Mouse (Mus musculus): ENCODE data around the gene Qrfpr.
A peak's percentile ranks its signal among the peaks of the same experiment; 100 is the strongest.

The Qrfpr gene

GRCm38 (mm10) chr3:36221743-36222682 lies at the start of gene Qrfpr:
Gene Qrfpr, minus strand, starts transcription at chr3:36222313.
- DNase-seq (ENCODE audit: low read depth, low spot score), result no peak

- no peak for DNase-seq (ENCODE audit: low read depth, low spot score)
These were observed 41.8 kb upstream of the Qrfpr start for GRCm38 (mm10) chr3:36263873-36264272.

GRCm38 (mm10) chr3:36263265-36263664 lies 41.2 kb upstream of the Qrfpr start:
- DNase-seq (ENCODE audit: low read depth, low spot score), result no peak

GRCm38 (mm10) chr3:36250585-36250984 lies 28.5 kb upstream of the Qrfpr start:
- DNase-seq (ENCODE audit: low read depth, low spot score), result no peak

DNA sequence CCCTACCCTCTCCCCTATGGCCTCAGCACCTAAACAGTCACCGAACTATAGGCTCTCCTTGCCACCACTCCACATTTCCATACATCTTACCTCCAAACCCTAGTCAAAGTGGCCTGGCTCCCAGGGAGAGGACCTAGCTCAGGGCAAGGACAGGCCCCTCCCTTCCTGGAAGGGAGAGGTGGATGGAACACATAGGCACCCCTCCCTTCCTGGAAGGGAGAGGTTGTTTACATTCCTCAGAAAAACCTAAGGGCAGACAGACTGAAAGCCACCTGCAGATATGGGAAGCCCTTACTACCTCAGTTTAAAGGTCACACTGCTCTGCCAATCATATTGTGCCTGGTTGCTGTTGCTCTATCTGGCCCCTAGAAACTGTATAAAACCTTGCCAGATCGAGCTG lies 26.3 kb upstream of the Qrfpr start:
- DNase-seq (ENCODE audit: low read depth, low spot score), result no peak

DNA sequence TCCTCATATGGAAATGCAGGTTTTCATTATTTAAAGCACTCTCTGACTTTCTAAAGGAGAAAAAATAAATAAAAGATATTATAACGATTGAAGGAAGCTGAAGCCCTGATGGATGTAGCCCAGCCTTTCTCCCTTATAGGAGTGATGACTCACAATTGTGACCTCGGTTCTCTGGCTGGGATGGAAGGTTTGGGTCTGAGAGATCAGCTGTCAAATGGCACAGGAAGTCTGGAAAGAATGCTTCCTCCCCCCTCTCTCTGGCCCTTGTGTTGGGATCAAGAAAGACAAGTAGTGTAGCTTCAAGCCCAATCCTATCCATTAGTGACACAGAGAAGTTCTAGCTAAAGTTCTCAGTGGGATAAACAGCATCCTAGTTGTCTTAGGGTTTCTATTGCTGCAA lies 7.8 kb upstream of the Qrfpr start:
- no peak for DNase-seq (ENCODE audit: low read depth, low spot score)

GRCm38 (mm10) chr3:36227246-36227645 lies 5.1 kb upstream of the Qrfpr start:
- no peak for DNase-seq (ENCODE audit: low read depth, low spot score)

DNA sequence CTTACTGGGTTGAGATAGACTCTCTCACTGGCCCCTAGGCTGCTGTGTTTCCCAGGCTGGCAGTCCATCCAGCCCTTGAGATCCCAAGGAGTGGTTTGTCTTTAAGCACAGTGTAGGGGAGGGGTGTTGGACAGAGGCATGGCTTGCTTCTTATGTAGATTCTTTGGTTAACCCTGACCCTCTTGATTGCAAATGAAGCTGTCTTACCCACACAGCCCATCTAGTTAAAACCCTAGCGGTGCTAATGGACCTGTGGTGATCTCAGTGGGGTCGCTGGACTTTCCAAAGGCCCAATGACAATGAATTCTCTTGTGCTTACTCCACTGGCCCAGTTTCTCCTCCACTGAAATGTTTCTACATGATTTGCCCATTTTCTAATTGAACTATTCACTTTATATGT lies 1.2 kb upstream of the Qrfpr start:
- no peak for DNase-seq (ENCODE audit: low read depth, low spot score)

GRCm38 (mm10) chr3:36212758-36213157 lies 9.4 kb downstream of the Qrfpr start:
- no peak for DNase-seq (ENCODE audit: low read depth, low spot score)

- DNase-seq (ENCODE audit: low read depth, low spot score), result no peak
These were observed 11.2 kb downstream of the Qrfpr start for GRCm38 (mm10) chr3:36210939-36211338.

- DNase-seq (ENCODE audit: low read depth, low spot score), result peak; percentile 40
These were observed 12.1 kb downstream of the Qrfpr start for GRCm38 (mm10) chr3:36209776-36210555.

- DNase-seq (ENCODE audit: low read depth, low spot score), result no peak
These were observed 14.4 kb downstream of the Qrfpr start for GRCm38 (mm10) chr3:36207520-36208264.

DNA sequence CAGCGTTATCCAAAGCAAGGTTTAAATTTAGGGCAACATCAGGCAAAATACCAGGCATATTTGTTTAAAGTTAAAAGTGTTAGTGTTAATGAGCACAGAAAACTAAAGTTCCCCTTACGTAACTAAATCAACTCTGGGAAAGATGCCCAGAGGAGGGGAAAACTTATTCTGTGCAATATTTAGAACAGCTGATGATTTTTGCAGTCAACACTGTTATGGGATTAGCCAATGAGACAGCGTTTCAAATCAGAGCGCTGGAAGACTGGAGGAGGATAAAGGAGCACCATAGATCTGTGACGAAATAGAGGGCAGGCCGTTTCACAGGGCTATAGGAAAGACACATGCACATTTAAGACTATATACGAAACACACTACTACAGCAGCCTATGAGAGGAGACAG lies 19.2 kb downstream of the Qrfpr start:
- DNase-seq (ENCODE audit: low read depth, low spot score), result no peak

GRCm38 (mm10) chr3:36201098-36201497 lies 21.0 kb downstream of the Qrfpr start:
- no peak for DNase-seq (ENCODE audit: low read depth, low spot score)

DNA sequence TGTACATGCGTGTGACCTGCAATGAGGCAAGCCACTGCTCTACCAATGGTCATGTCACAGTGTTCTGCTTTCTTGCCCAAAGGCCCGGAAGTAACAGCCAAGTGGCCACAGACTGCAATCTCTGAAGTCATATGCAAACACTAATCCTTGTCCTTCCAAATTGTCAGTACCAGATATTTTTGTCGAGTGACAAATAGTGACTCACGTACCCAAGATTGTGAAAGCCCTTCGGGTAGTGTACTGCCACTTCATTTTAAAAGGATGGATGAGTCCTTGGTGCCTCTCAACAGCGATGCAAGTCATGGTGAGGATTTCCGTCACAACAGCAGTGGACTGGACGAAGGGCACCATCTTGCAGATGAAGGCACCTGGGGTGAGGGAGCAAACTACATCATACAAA lies 32.9 kb downstream of the Qrfpr start:
- no peak for DNase-seq (ENCODE audit: low read depth, low spot score)

DNA sequence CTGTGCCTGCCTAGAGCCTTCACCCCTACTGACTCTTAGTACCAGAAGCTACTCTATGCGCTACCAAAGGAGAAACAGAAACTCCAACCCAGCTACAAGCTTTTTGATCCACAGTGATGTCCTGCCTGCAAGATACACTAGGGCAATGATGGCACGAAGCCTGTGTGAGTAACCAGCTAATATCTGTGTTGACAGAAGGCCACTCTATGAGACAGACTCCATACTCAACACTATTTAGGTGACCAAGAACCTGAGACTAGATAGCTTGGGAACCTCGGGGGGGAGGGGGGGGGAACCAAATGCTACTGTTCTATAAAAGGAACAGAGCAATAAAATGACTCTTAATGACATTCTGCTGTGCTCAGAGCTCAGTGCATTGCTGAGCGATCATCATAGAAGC lies 35.6 kb downstream of the Qrfpr start:
- DNase-seq (ENCODE audit: low read depth, low spot score), result no peak

GRCm38 (mm10) chr3:36181519-36181918 lies 40.6 kb downstream of the Qrfpr start:
- DNase-seq (ENCODE audit: low read depth, low spot score), result peak; percentile 23

GRCm38 (mm10) chr3:36173761-36174160 lies 48.4 kb downstream of the Qrfpr start:
- no peak for DNase-seq (ENCODE audit: low read depth, low spot score)

- DNase-seq (ENCODE audit: low read depth, low spot score), result no peak
These were observed 50.8 kb downstream of the Qrfpr start for GRCm38 (mm10) chr3:36171348-36171747.

GRCm38 (mm10) chr3:36170670-36171210 lies 51.4 kb downstream of the Qrfpr start:
- no peak for DNase-seq (ENCODE audit: low read depth, low spot score)

- no peak for DNase-seq (ENCODE audit: low read depth, low spot score)
These were observed 66.8 kb downstream of the Qrfpr start for GRCm38 (mm10) chr3:36155268-36155667.
